ENCODE assay signal across 17 mouse cellular contexts in the genomic region with DNA sequence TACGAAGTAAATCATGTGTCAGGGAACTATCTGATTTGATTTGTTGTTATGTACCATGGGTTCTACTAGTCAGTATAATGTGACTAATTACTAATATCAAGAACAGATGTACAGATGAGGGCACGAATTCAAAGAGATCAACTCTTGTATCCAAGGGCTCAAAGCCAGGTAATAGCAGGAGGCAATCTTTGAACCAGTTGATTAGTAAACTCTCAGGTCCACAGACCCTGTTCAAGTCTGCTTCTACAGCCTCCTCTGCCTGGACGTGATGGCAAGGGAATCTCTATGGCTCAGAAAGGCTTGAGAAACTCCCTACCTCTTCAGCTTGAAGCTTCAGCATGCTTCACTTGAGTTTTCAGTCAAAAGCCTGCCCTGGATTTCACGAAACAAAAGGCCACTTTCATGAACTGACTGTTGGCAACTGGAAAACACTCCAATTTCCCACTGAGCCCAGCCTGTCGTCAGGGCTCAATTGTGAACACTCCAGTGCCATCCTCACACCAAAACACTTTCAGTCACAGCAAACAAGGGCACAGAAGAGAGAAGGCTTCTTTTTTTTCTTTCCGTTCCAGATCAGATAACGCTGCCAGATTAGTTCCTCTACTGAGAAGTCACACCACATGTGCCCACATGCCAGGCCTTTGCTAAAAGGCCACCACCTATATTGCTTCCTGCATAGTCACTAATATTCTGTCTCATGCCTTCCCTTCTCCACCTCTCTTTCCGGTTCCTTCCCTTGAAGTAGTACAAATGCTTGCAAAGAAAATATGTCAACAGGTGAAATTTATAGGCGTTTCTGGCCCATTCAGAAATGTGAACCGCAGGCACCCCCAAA.
DNase-seq lines count a peak whose midpoint lies in the region; ATAC-seq lines count a peak whose summit lies in the region.
"Had no signal": no experiment of that assay in that cellular context is flagged by ENCODE, and none has a peak within 500 bp of the region (broad histone marks: within the 10 kb centered on the region; RNA-seq: fewer than 3 reads in every experiment).

No protein-coding gene starts in this region.

- 0 out of 2 replicates have a peak, but pooled peaks have one; percentile 41 for ATAC-seq in heart, embryonic 16.5 days (replicated peaks; ENCODE audit: extremely low read depth, insufficient read depth, low FRiP score)
- peak; percentile 80 for ATAC-seq in inflammation-experienced regulatory T-cells, adult 6 months
- ATAC-seq in erythroid progenitor cell, adult 5-6 weeks (replicated peaks; ENCODE audit: low FRiP score, poor library complexity, severe bottlenecking) = no peak

- 70% methylated on average over 10 of the region's 10 CpGs for WGBS in heart, embryonic 16.5 days

- H3K4me3 ChIP-seq in heart, embryonic 16.5 days (ENCODE audit: low read length) = no peak overlapping the region
- H3K4me3 ChIP-seq: midbrain, embryonic 12.5 days had no signal

- H3K27me3 ChIP-seq in heart, embryonic 16.5 days (ENCODE audit: control insufficient read depth, insufficient read depth, low read length) = no peaks in the 10 kb centered on the region
- H3K27me3 ChIP-seq: CH12.LX; midbrain, embryonic 12.5 days had no signal

- H3K9ac ChIP-seq in heart, embryonic 16.5 days (ENCODE audit: low read length) = no peak overlapping the region
- H3K9ac ChIP-seq: liver, embryonic 14.5 days; midbrain, embryonic 12.5 days had no signal

- no peaks in the 10 kb centered on the region for H3K36me3 ChIP-seq in heart, embryonic 16.5 days (ENCODE audit: control insufficient read depth, insufficient read depth)
- H3K36me3 ChIP-seq: midbrain, embryonic 12.5 days had no signal

- no peaks in the 10 kb centered on the region for H3K9me3 ChIP-seq in heart, embryonic 16.5 days (replicated peaks; ENCODE audit: control insufficient read depth, low read length)
- H3K9me3 ChIP-seq: midbrain, embryonic 12.5 days had no signal

- DNase-seq in heart, adult 9 months (ENCODE audit: low spot score in 2 of 2) = no peak
- DNase-seq in thymus, postnatal 0 days (ENCODE audit: low spot score) = peak; percentile 38
- DNase-seq in thymus, postnatal 25 days = no peak
- no peak for DNase-seq in cerebellum, adult 11 months
- no peak for DNase-seq in kidney, postnatal 25 days
- DNase-seq: cerebellum, adult 9-10 months; heart, postnatal 36 days; kidney, adult 2 months; left cerebral cortex, postnatal 4 days; lung, postnatal 14 days; spleen, adult 18-20 months had no signal

- no peak overlapping the region for H3K4me2 ChIP-seq in heart, embryonic 16.5 days (ENCODE audit: low read depth, low read length)
- H3K4me2 ChIP-seq: midbrain, embryonic 12.5 days had no signal

- H3K4me1 ChIP-seq in heart, embryonic 16.5 days (ENCODE audit: control insufficient read depth, insufficient read depth, low read length) = peaks cover 2% of the 10 kb centered on the region; the same call in 1 of the 2 replicates

- H3K27ac ChIP-seq in heart, embryonic 16.5 days (ENCODE audit: low read length) = no peak overlapping the region
- H3K27ac ChIP-seq: liver, embryonic 14.5 days; midbrain, embryonic 12.5 days had no signal
